Mouse (Mus musculus) c-Kit-positive CD71-positive TER-119-positive erythroid progenitor cells, embryonic 14.5 days (primary cell): Measurements from ENCODE around the gene Phc1.

Experiments used
- DNase-seq: peaks from one replicate; pipeline ENCODE4 v3.0.0-alpha.2; 2013; ENCODE audit warnings: low spot score

Gene Phc1

DNA sequence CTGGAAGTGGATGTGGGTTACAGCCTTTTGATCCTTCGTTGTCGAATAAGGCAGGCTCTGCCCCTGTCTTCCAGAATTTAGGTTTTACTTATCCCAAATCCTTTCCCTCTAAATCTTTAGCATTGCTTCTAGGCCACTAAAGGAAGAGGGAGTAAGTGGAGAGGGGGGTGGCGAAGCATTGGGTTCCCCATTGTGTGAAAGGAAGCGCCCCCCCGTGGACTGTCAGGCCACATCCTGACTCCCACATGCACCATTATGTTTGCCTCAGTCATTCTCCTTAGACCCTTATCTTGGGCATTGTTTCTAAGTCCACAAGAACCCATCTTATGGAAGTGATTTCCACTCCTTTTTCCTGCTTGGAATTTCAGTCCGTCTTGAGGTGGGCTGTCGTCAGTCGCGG is 45.1 kb downstream of the Phc1 start:
- no peak for DNase-seq

GRCm38 (mm10) chr6:122294290-122294689 is 46.1 kb downstream of the Phc1 start:
- DNase-seq: no peak

- no peak for DNase-seq
These were observed 46.6 kb downstream of the Phc1 start for GRCm38 (mm10) chr6:122293796-122294195.

GRCm38 (mm10) chr6:122293121-122293520 is 47.2 kb downstream of the Phc1 start:
- DNase-seq: no peak

DNA sequence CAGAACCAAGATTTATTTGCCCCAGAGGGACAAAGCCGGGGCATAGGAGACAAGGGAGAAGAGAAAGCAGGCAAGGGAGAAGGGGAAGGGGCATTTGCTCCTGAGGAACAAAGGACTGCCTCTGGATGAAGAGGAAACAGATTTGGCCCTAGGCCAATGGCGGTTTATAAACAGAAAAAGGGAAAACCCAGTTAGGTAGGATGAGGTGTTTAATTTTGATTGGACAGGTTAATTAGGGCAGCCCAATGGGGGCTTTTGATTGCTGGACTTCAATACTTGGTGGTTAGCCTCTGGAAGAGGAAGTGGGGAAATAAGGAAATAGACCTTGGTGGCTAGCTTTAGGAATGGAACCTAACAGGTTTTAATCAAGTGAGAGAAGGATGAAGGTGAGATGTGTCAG is 48.2 kb downstream of the Phc1 start:
- no peak for DNase-seq

GRCm38 (mm10) chr6:122291735-122292134 is 48.6 kb downstream of the Phc1 start:
- no peak for DNase-seq

DNA sequence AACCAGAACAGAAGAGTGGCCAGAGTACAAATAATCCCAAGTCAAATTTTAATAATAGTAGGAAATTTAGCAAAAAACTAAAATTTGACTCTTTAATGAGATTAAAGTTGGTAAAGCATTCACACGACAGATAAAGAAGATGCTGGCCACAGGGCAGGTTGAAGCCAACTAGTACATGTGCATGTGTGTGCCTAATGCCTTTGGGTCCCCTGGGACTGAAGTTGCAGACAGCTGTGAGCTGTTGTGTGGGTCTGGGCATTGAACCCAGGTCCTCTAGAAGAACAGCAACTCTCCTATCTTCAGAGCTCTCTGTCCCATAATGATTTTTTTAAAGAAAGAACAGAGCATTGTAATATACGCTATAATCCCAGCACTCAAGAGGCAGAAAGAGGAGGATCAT is 49.1 kb downstream of the Phc1 start:
- DNase-seq: no peak

DNA sequence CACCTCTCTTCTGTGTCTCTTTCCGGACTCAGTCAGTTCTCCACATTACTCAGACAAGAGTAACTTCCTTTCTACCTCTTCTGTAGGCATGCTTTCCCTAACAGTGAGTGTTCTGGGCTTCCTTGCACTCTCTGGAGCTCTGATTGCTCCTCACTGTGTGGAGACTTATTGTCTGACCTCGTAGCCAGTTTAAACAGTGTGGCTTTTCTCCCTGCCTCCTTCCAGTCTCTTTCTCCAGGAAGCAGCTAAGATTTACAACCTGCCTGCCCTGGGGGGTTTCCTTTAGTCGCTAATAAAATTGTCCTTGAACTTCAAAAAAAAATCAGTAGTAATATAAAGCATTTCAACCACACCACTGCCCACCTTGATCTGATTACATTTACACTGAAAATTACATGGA is 50.1 kb downstream of the Phc1 start:
- no peak for DNase-seq

DNA sequence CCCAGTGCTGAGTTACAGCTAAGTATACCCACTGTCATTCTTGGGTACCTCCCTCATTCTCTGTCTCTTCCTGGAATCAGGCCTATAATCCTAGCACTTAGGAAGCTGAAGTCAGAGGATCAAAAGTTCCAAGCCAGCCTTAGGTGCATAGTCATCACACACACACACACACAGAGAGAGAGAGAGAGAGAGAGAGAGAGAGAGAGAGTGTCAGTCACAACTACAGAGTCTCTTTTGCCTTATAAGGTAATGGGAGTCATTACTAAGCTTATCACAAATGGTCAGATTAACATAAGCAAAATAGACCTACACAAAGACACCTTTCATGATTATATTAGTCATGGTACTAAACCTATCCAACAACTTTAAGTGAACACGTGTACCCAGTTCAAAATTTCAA is 51.0 kb downstream of the Phc1 start:
- DNase-seq: no peak

GRCm38 (mm10) chr6:122288263-122288662 is 52.1 kb downstream of the Phc1 start:
- no peak for DNase-seq

- no peak for DNase-seq
These were observed 55.5 kb downstream of the Phc1 start for GRCm38 (mm10) chr6:122284823-122285222.

GRCm38 (mm10) chr6:122284304-122284703 is 56.1 kb downstream of the Phc1 start:
- no peak for DNase-seq

- DNase-seq: no peak
These were observed 56.9 kb downstream of the Phc1 start for GRCm38 (mm10) chr6:122283429-122283828.

GRCm38 (mm10) chr6:122282782-122283181 is 57.6 kb downstream of the Phc1 start, which contains the start of gene Klrg1:
Gene Klrg1, minus strand, starts transcription at chr6:122282882.
- no peak for DNase-seq

- DNase-seq: no peak
These were observed 63.8 kb downstream of the Phc1 start for GRCm38 (mm10) chr6:122276565-122276964.

GRCm38 (mm10) chr6:122274546-122274945 is 65.8 kb downstream of the Phc1 start:
- peak; percentile 26 for DNase-seq

DNA sequence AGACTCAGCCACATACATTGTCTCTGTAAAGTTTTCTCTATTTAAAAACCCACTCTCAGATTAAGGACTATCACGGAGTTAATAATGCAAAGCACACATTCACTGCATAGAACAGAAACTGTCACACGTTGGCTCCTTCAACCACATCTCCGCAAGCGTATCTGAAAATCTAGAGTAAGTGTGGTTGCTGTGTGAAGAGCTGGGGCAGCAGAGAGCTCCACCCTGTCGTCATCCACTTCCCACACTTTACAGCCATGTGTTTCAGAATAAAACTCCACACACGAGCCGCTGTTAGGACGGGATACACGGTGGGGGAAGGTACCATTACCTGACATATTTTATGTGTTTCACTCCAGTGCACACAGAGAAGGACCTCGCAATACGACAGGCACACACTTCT is 70.2 kb downstream of the Phc1 start:
- no peak for DNase-seq

DNA sequence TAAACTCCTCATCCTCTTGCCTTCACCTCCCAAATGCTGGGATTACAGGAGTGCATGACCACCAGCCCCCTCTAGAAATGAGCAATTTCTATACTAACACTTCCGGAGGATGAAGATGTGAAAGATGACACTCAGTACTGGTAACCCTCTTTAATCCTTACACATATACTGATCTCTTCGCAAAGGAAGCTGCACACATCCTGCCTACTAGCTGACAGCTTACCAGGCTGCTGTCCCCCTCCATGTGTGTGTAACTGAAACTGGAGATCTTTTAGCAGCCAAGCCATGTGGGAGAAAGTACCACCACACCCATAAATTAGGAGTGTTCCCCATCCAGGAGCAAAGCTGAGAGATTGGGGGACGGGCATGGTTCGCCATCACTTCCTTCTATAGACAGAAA is 71.2 kb downstream of the Phc1 start:
- no peak for DNase-seq

DNA sequence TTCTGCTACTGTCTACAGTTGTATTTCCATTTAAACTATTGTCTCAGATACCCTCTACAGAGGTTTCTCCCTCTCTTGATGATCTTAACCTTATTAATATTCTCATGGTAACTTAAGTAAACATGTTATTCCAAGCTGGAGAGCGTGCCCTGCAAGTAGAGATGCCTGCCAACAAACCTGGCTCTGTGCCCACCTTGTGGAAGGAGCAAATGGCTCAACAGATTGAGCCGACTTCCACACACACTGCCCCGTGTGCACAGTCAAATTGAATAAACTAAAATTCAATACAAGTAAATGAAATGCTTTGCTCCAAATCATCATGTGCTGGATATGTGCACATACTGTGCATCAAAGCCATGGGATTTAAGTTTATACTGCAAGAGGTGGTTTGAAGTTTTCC is 71.8 kb downstream of the Phc1 start:
- no peak for DNase-seq
